Mouse (Mus musculus): ENCODE results near the gene Cdh1. TPM values are rescaled to one million over a fixed set of nuclear protein-coding genes. Genes with fewer than 3 reads are reported as not detected.

The Cdh1 gene
- polyA plus RNA-seq, 1 experiment, result 347 TPM

DNA sequence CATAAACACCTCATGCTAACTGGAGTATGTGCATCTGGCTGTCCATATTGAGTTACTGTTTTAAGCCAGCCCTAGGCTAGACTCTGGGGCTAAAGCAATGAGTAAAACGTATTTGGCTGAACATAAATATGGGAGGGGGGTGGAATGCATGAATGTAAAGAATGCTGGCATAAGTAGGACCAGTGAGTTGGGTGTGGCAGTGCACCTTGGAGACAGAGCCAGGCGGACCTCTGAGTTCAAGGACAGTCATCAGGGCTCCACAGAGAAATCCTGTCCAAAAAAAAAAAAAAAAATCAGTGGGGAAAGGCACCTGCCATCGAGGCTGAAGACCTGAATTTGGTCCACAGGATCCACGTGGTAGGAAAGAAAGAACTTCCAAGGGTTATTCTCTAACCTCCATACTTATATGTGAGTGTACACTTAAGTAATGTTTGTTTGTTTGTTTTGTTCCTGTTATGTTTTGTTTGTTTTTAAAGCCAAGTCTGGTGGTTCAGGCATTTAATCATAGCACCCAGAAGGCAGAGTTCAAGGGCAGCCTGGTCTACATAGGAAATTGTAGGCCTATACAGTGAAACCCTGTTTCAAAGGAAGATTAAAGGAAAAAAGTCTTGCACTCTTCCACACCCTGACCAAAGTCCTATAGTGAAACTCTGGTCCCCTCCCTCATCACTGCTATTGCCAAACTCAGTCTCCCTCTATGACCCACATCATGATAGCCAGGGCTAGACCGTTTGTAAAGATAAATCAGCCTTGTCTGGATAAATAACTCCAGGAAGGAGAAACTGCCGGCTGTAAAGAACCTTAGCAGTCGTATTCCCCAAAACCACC lies 6.1 kb downstream of the Cdh1 start:
- H3K9ac ChIP-seq (ENCODE audit: low read depth, poor library complexity, severe bottlenecking), result peak overlapping the region; percentile 50
- no peak overlapping the region for H3K4me3 ChIP-seq (ENCODE audit: low read depth, low read length)
- H3K4me1 ChIP-seq (ENCODE audit: control insufficient read depth, insufficient read depth, low read length), result peaks cover 16% of the 10 kb centered on the region
- H3K27me3 ChIP-seq (ENCODE audit: control insufficient read depth, insufficient read depth, low read length, poor library complexity, severe bottlenecking), result no peaks in the 10 kb centered on the region
- peak overlapping the region; percentile 100 for H3K27ac ChIP-seq (ENCODE audit: insufficient read depth, low read length)
- TF ChIP-seq EP300 (IDR thresholded peaks at IDR 0.05; ENCODE audit: insufficient read depth, low read depth, low read length), result peak; percentile 76
- TF ChIP-seq POLR2A (IDR thresholded peaks at IDR 0.05; ENCODE audit: insufficient read depth, low read length), result no peak
- TF ChIP-seq CTCF (IDR thresholded peaks at IDR 0.05; ENCODE audit: low read depth, low read length), result no peak
- peaks cover 8% of the 10 kb centered on the region for H3K36me3 ChIP-seq (ENCODE audit: control insufficient read depth, insufficient read depth, low read length, poor library complexity, severe bottlenecking)
- H3K9me3 ChIP-seq (replicated peaks; ENCODE audit: control insufficient read depth, insufficient read depth, low read length, poor library complexity, severe bottlenecking), result no peaks in the 10 kb centered on the region

DNA sequence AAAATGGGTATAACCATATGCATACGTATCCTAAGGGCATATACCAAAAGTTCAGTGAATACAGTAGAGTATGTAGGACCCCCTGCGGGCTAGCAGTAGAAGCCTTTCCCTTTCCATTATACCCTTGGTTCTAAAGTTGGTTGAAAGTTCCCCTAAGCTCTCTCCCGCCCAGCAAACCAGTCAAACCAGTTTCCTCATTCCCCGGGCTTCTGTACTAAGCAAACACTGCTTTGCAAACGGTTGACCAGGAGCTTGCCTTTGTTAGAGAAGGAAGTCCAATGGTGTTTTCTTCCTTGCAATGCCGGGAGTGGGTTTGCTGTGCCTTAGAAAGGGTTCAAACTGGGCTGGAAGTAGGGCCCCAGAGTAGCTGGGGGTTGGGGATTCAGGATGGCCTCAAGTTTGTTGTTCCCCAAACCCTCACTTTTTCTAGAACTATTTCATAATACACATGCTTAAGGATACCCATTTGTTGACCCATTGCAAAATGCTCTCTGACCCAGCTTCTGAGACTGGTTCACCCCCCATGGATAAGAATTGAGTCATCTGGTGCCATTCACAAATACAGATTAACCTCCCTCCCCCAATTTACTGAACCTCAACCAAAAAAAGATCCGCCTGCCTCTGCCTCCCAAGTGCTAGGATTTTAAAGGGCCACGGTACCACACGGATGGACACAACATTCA lies 7.9 kb downstream of the Cdh1 start:
- H3K4me1 ChIP-seq (ENCODE audit: control insufficient read depth, insufficient read depth, low read length), result peaks cover 14% of the 10 kb centered on the region
- no peaks in the 10 kb centered on the region for H3K9me3 ChIP-seq (replicated peaks; ENCODE audit: control insufficient read depth, insufficient read depth, low read length, poor library complexity, severe bottlenecking)
- TF ChIP-seq POLR2A (IDR thresholded peaks at IDR 0.05; ENCODE audit: insufficient read depth, low read length) (no peak), EP300 (IDR thresholded peaks at IDR 0.05; ENCODE audit: insufficient read depth, low read depth, low read length) (peak; percentile 85)
- peak overlapping the region; percentile 100 for H3K27ac ChIP-seq (ENCODE audit: insufficient read depth, low read length)
- H3K9ac ChIP-seq (ENCODE audit: low read depth, poor library complexity, severe bottlenecking), result peak overlapping the region; percentile 75
- no peaks in the 10 kb centered on the region for H3K27me3 ChIP-seq (ENCODE audit: control insufficient read depth, insufficient read depth, low read length, poor library complexity, severe bottlenecking)
- H3K4me3 ChIP-seq (ENCODE audit: low read depth, low read length), result peak overlapping the region; percentile 52
- H3K36me3 ChIP-seq (ENCODE audit: control insufficient read depth, insufficient read depth, low read length, poor library complexity, severe bottlenecking), result peaks cover under 1% of the 10 kb centered on the region

DNA sequence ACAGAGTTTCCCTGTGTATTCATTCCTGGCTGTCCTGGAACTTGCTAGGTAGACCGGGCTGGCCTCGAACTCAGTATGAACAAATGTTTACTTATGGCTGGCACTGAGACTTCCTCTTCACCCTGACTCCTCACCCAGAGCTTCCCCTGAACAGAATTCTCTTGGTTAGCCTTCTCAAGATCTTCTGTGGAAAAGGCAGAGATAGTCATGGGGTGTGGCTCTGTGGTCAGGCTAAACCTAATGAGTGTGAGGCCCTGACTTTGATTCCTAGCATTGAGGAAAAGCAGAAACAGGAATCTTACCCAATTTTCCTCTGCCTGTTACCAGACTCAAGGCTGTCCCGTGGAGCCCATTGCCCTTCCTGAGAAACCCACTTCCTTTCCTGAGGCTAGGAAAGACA lies 8.9 kb downstream of the Cdh1 start:
- peak overlapping the region; percentile 100 for H3K27ac ChIP-seq (ENCODE audit: insufficient read depth, low read length)
- H3K4me1 ChIP-seq (ENCODE audit: control insufficient read depth, insufficient read depth, low read length), result peaks cover 14% of the 10 kb centered on the region
- peak overlapping the region; percentile 75 for H3K9ac ChIP-seq (ENCODE audit: low read depth, poor library complexity, severe bottlenecking)
- TF ChIP-seq EP300 (IDR thresholded peaks at IDR 0.05; ENCODE audit: insufficient read depth, low read depth, low read length) (no peak), POLR2A (IDR thresholded peaks at IDR 0.05; ENCODE audit: insufficient read depth, low read length) (no peak), CTCF (IDR thresholded peaks at IDR 0.05; ENCODE audit: low read depth, low read length) (no peak)
- no peak overlapping the region for H3K4me3 ChIP-seq (ENCODE audit: low read depth, low read length)
- no peaks in the 10 kb centered on the region for H3K27me3 ChIP-seq (ENCODE audit: control insufficient read depth, insufficient read depth, low read length, poor library complexity, severe bottlenecking)
- H3K36me3 ChIP-seq (ENCODE audit: control insufficient read depth, insufficient read depth, low read length, poor library complexity, severe bottlenecking), result no peaks in the 10 kb centered on the region; the same call in none of the 2 replicates
- no peaks in the 10 kb centered on the region for H3K9me3 ChIP-seq (replicated peaks; ENCODE audit: control insufficient read depth, insufficient read depth, low read length, poor library complexity, severe bottlenecking)

DNA sequence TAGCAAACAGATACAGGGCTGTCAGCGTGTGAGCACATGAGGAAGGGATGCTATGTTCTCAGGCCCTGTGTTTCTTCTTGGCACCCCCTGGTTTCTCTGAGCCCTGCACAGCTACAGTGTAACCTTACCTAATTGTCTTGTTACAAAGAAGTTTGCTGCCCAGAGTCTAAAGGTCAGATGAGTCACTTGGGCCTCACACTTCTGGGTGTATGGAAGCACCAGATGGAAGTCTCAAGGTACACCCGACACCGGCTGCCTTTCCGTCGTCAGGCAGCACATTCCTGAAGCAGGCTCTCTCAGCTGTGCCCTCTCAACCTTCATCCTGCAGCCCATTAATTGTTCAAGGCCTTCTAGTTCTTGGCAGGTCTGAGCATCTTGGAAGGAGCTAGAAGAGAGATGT lies 11.6 kb downstream of the Cdh1 start:
- Histone ChIP-seq H3K9me3 (replicated peaks; ENCODE audit: control insufficient read depth, insufficient read depth, low read length, poor library complexity, severe bottlenecking) (no peaks in the 10 kb centered on the region), H3K27me3 (ENCODE audit: control insufficient read depth, insufficient read depth, low read length, poor library complexity, severe bottlenecking) (no peaks in the 10 kb centered on the region), H3K36me3 (ENCODE audit: control insufficient read depth, insufficient read depth, low read length, poor library complexity, severe bottlenecking) (no peaks in the 10 kb centered on the region; the same call in none of the 2 replicates), H3K9ac (ENCODE audit: low read depth, poor library complexity, severe bottlenecking) (no peak overlapping the region), H3K4me1 (ENCODE audit: control insufficient read depth, insufficient read depth, low read length) (peaks cover 12% of the 10 kb centered on the region), H3K27ac (ENCODE audit: insufficient read depth, low read length) (peak overlapping the region; percentile 98), H3K4me3 (ENCODE audit: low read depth, low read length) (no peak overlapping the region)
- TF ChIP-seq CTCF (IDR thresholded peaks at IDR 0.05; ENCODE audit: low read depth, low read length) (no peak), EP300 (IDR thresholded peaks at IDR 0.05; ENCODE audit: insufficient read depth, low read depth, low read length) (peak; percentile 76; the same call in 1 of the 2 replicates)

DNA sequence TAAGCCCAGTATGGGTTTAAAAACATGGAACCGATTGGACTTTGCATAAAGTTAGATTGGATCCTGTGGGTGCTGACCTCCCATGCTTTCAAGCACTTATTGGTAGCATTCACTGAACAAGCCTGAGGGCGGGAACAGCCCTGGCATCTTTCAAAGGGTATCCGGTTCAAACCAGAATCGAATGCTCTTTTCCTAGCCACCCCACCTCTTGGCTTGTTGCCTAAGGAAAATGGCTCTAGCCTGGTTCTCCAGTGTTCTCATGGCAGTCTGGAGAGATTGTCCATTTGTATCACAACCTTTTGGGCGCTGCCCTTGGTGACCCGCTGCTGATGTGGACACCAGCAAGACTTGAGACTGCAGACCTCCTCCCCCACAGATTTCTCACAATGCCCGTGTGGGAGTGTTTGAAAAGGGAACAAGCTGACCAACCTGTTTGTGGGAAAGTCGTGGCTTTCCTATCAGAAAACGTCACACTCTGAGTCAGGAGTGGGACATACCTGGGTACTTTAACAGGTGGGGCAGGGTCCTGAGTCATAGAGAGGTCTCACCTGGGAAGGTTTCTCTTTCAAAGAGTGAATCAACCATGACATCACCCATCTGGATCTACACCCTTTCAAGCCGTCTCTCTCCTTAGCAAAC lies 12.6 kb downstream of the Cdh1 start:
- H3K27ac ChIP-seq (ENCODE audit: insufficient read depth, low read length), result peak overlapping the region; percentile 98
- peaks cover 12% of the 10 kb centered on the region for H3K4me1 ChIP-seq (ENCODE audit: control insufficient read depth, insufficient read depth, low read length)
- H3K27me3 ChIP-seq (ENCODE audit: control insufficient read depth, insufficient read depth, low read length, poor library complexity, severe bottlenecking), result no peaks in the 10 kb centered on the region
- peak; percentile 36; the same call in 1 of the 2 replicates for TF ChIP-seq EP300 (IDR thresholded peaks at IDR 0.05; ENCODE audit: insufficient read depth, low read depth, low read length)
- no peak for TF ChIP-seq CTCF (IDR thresholded peaks at IDR 0.05; ENCODE audit: low read depth, low read length)
- TF ChIP-seq POLR2A (IDR thresholded peaks at IDR 0.05; ENCODE audit: insufficient read depth, low read length), result no peak
- 0 out of 2 replicates have a peak overlapping the region, but pooled peaks have one; percentile 67 for H3K9ac ChIP-seq (ENCODE audit: low read depth, poor library complexity, severe bottlenecking)
- no peaks in the 10 kb centered on the region; the same call in 1 of the 2 replicates for H3K36me3 ChIP-seq (ENCODE audit: control insufficient read depth, insufficient read depth, low read length, poor library complexity, severe bottlenecking)
- H3K4me3 ChIP-seq (ENCODE audit: low read depth, low read length), result no peak overlapping the region
- no peaks in the 10 kb centered on the region for H3K9me3 ChIP-seq (replicated peaks; ENCODE audit: control insufficient read depth, insufficient read depth, low read length, poor library complexity, severe bottlenecking)

Data from ES-Bruce4 (cell line).